Mouse (Mus musculus) liver, embryonic 14.5 days (tissue): ENCODE measurements at regions not wholly inside any gene's neighbourhood (a gene's known extent, or its start where the extent isn't known, plus 50 kb on each side); places are given as distances from the start of the nearest gene placed in this dataset.
"Not testable (repeated sequence)": the region's sequence is repeated elsewhere in the genome, so short reads cannot be mapped to it uniquely, and the experiment has no call there.

Experiments
- ATAC-seq: fragments of 200-750 bp; cut with Nextera tagmentation; 2 replicates; pipeline ENCODE4 v1.8.0; 2017; ENCODE audit warnings: moderate number of reproducible peaks, mild to moderate bottlenecking, moderate library complexity; ENCODE audit not compliant: insufficient read depth
- DNase-seq, 3 experiments: peaks; one replicate each; pipeline ENCODE4 v3.0.0-alpha.2; 2012 to 2013; ENCODE audit warnings: low read depth in 3 of 3, low spot score in 3 of 3
- H3K27ac ChIP-seq: fragments of 300-500 bp; sonication (generic); 2 replicates; pipeline ENCODE4 v1.5.1; 2014; ENCODE audit warnings: moderate library complexity, mild to moderate bottlenecking, control low read depth, inconsistent platforms
- H3K27me3 ChIP-seq: fragments of 300-500 bp; sonication (generic); 2 replicates; pipeline ENCODE4 v1.6.1; 2014; ENCODE audit warnings: mild to moderate bottlenecking, low read length, moderate library complexity; ENCODE audit not compliant: control insufficient read depth, insufficient read depth
- H3K36me3 ChIP-seq: fragments of 300-500 bp; sonication (generic); replicated peaks from 2 replicates; pipeline ENCODE4 v1.6.1; 2014; ENCODE audit warnings: low read depth; ENCODE audit not compliant: control insufficient read depth, insufficient read depth
- H3K4me1 ChIP-seq, 2 experiments: fragments of 200-500 bp in 1 of 2; fragments of 300-500 bp in 1 of 2; sonication (generic) in 1 of 2; replicated peaks; 2 replicates each; pipeline ENCODE4 v1.6.1; 2012 to 2014; ENCODE audit warnings: antibody characterized with exemption in 1 of 2, inconsistent platforms in 1 of 2, low read length in 1 of 2; ENCODE audit not compliant: control insufficient read depth in 2 of 2, insufficient read depth in 2 of 2
- H3K4me2 ChIP-seq: fragments of 300-500 bp; sonication (generic); 2 replicates; pipeline ENCODE4 v1.6.1; 2014; ENCODE audit warnings: low read depth, mild to moderate bottlenecking, control low read depth, moderate library complexity
- H3K4me3 ChIP-seq, 2 experiments: fragments of 200-500 bp in 1 of 2; fragments of 300-500 bp in 1 of 2; sonication (generic) in 1 of 2; 2 replicates each; pipeline ENCODE4 v1.5.1; 2012 to 2014; ENCODE audit warnings: low read depth in 2 of 2, low read length in 2 of 2, mild to moderate bottlenecking in 2 of 2, control low read depth in 1 of 2, inconsistent platforms in 1 of 2, moderate library complexity in 1 of 2; ENCODE audit not compliant: insufficient read depth in 1 of 2
- H3K9ac ChIP-seq: fragments of 300-500 bp; sonication (generic); replicated peaks from 2 replicates; pipeline ENCODE4 v1.6.1; 2014; ENCODE audit warnings: mild to moderate bottlenecking, control low read depth, moderate library complexity
- H3K9me3 ChIP-seq: fragments of 300-500 bp; sonication (generic); 2 replicates; pipeline ENCODE4 v1.6.1; 2016; ENCODE audit warnings: low read length, mixed read lengths; ENCODE audit not compliant: control insufficient read depth
- CTCF ChIP-seq: IDR thresholded peaks from 2 replicates; pipeline ENCODE4 v1.5.1; 2016; ENCODE audit warnings: antibody characterized with exemption, low read depth, control low read depth
- EP300 ChIP-seq: IDR thresholded peaks from 2 replicates; pipeline ENCODE4 v1.6.1; 2016; ENCODE audit warnings: antibody characterized with exemption, low read depth
- WGBS: fragments of 180-500 bp; shearing (Covaris S2); extraction: QIAGEN DNeasy Blood & Tissue Kit; methylation state at CpG from one replicate; pipeline ENCODE4 v1.1.7; 2014; ENCODE audit not compliant: insufficient replicate concordance; 5-methylcytosine and 5-hydroxymethylcytosine counted together

GRCm38 (mm10) chr8:109336203-109336602 is 157.6 kb upstream of the Pmfbp1 start:
- H3K36me3 ChIP-seq, result no peaks in the 10 kb centered on the region
- 61% methylated on average over 7 of the region's 7 CpGs for WGBS
- H3K27ac ChIP-seq, result no peak overlapping the region
- no peak overlapping the region for H3K9ac ChIP-seq
- no peaks in the 10 kb centered on the region for H3K4me1 ChIP-seq
- ATAC-seq, result no peak
- no peak for DNase-seq
- no peaks in the 10 kb centered on the region for H3K27me3 ChIP-seq
- no peak overlapping the region for H3K4me2 ChIP-seq
- TF ChIP-seq EP300 (no peak), CTCF (no peak)
- no peaks in the 10 kb centered on the region for H3K9me3 ChIP-seq
- H3K4me3 ChIP-seq, result no peak overlapping the region

GRCm38 (mm10) chr8:109338220-109338835 is 155.5 kb upstream of the Pmfbp1 start:
- H3K4me2 ChIP-seq, result no peak overlapping the region
- H3K4me3 ChIP-seq, result no peak overlapping the region
- H3K9ac ChIP-seq, result no peak overlapping the region
- ATAC-seq (no peak), DNase-seq (no peak)
- H3K27ac ChIP-seq, result no peak overlapping the region
- TF ChIP-seq CTCF (no peak), EP300 (no peak)
- H3K9me3 ChIP-seq, result no peaks in the 10 kb centered on the region
- H3K36me3 ChIP-seq, result no peaks in the 10 kb centered on the region
- 72% methylated on average over 14 of the region's 14 CpGs for WGBS
- H3K27me3 ChIP-seq, result no peaks in the 10 kb centered on the region
- H3K4me1 ChIP-seq, result no peaks in the 10 kb centered on the region

GRCm38 (mm10) chr8:109340647-109341046 is 153.2 kb upstream of the Pmfbp1 start:
- H3K9me3 ChIP-seq, H3K9ac ChIP-seq, H3K27ac ChIP-seq, H3K36me3 ChIP-seq, DNase-seq, H3K4me3 ChIP-seq, H3K4me2 ChIP-seq, H3K4me1 ChIP-seq, H3K27me3 ChIP-seq, ATAC-seq: not testable (repeated sequence)
- WGBS, result 78% methylated on average over 21 of the region's 21 CpGs

GRCm38 (mm10) chr8:109355168-109355567 is 138.7 kb upstream of the Pmfbp1 start:
- Histone ChIP-seq H3K9ac (no peak overlapping the region), H3K36me3 (no peaks in the 10 kb centered on the region), H3K4me2 (no peak overlapping the region), H3K27me3 (no peaks in the 10 kb centered on the region), H3K4me3 (no peak overlapping the region), H3K4me1 (no peaks in the 10 kb centered on the region), H3K9me3 (no peaks in the 10 kb centered on the region), H3K27ac (no peak overlapping the region)
- no peak for TF ChIP-seq EP300
- TF ChIP-seq CTCF, result no peak
- DNase-seq (peak in 1 of 3 experiments; percentile 0), ATAC-seq (no peak)
- 48% methylated on average over 9 of the region's 9 CpGs for WGBS

GRCm38 (mm10) chr8:109359396-109360051 is 134.3 kb upstream of the Pmfbp1 start:
- no peak overlapping the region for H3K4me3 ChIP-seq
- H3K27ac ChIP-seq, result no peak overlapping the region
- H3K4me1 ChIP-seq, result no peaks in the 10 kb centered on the region
- no peaks in the 10 kb centered on the region for H3K27me3 ChIP-seq
- no peaks in the 10 kb centered on the region for H3K9me3 ChIP-seq
- 60% methylated on average over 16 of the region's 16 CpGs for WGBS
- TF ChIP-seq EP300, result no peak
- no peak for TF ChIP-seq CTCF
- DNase-seq (no peak), ATAC-seq (no peak)
- no peak overlapping the region for H3K9ac ChIP-seq
- no peak overlapping the region for H3K4me2 ChIP-seq
- no peaks in the 10 kb centered on the region for H3K36me3 ChIP-seq
